In genomic region chr2:163317281-163317680, GRCm38 (mm10) we compare ENCODE assay signal across 19 mouse cellular contexts.
DNase-seq lines count a peak whose midpoint lies in the region; ATAC-seq and TF ChIP-seq lines count a peak whose summit lies in the region.
"Had no signal": no experiment of that assay in that cellular context is flagged by ENCODE, and none has a peak within 500 bp of the region (broad histone marks: within the 10 kb centered on the region; RNA-seq: fewer than 3 reads in every experiment).

No protein-coding gene starts in this region.

- in situ Hi-C loops in ES-E14 (cut with MboI; ENCODE audit: low sequenced_read_pairs in 2 of 2, unreplicated experiment in 2 of 2), result no loop called here

- no peaks in the 10 kb centered on the region for H3K27me3 ChIP-seq in ES-Bruce4 (ENCODE audit: control insufficient read depth, insufficient read depth, low read length, poor library complexity, severe bottlenecking)
- no peaks in the 10 kb centered on the region for H3K27me3 ChIP-seq in heart, adult 2 months (ENCODE audit: control insufficient read depth, insufficient read depth, low read length)
- H3K27me3 ChIP-seq: embryonic facial prominence, embryonic 12.5 days; forebrain, embryonic 13.5 days; forebrain, embryonic 15.5 days had no signal

- ATAC-seq in activated CD4-positive, CD25-positive, alpha-beta regulatory T cell, adult 4 months, result no peak
- ATAC-seq: forebrain, embryonic 13.5 days; forebrain, embryonic 15.5 days; forebrain, postnatal 0 days had no signal

- H3K9ac ChIP-seq in ES-Bruce4 (ENCODE audit: low read depth, poor library complexity, severe bottlenecking) (no peak overlapping the region), ES-E14 (ENCODE audit: insufficient read depth, low read depth, low read length, poor library complexity, severe bottlenecking) (no peak overlapping the region)
- H3K9ac ChIP-seq in heart, adult 2 months (ENCODE audit: low read depth, low read length), result no peak overlapping the region
- H3K9ac ChIP-seq: embryonic facial prominence, embryonic 12.5 days; forebrain, embryonic 13.5 days; forebrain, embryonic 15.5 days; forebrain, postnatal 0 days had no signal

- H3K79me2 ChIP-seq in heart, adult 2 months (replicated peaks; ENCODE audit: control insufficient read depth, insufficient read depth, low read length), result no peaks in the 10 kb centered on the region

- H3K27ac ChIP-seq in ES-Bruce4 (ENCODE audit: insufficient read depth, low read length) (no peak overlapping the region), ES-E14 (ENCODE audit: insufficient read depth, low read depth, low read length, poor library complexity, severe bottlenecking) (no peak overlapping the region)
- H3K27ac ChIP-seq in heart, adult 2 months, result no peak overlapping the region
- H3K27ac ChIP-seq: embryonic facial prominence, embryonic 10.5 days; embryonic facial prominence, embryonic 12.5 days; forebrain, embryonic 13.5 days; forebrain, embryonic 15.5 days had no signal

- TF ChIP-seq CTCF in ES-Bruce4 (IDR thresholded peaks at IDR 0.05; ENCODE audit: low read depth, low read length), result no peak
- no peak for TF ChIP-seq CTCF in heart, adult 2 months (IDR thresholded peaks at IDR 0.05)

- H3K4me1 ChIP-seq in ES-Bruce4 (ENCODE audit: control insufficient read depth, insufficient read depth, low read length) (no peaks in the 10 kb centered on the region), ES-E14 (ENCODE audit: control insufficient read depth in 2 of 2, insufficient read depth in 2 of 2, low read length in 2 of 2, poor library complexity in 1 of 2) (peaks cover 0 to 13% of the 10 kb centered on the region in 2 experiments; a peak in 2 of 4 replicates)
- H3K4me1 ChIP-seq in heart, adult 2 months (ENCODE audit: control insufficient read depth, insufficient read depth, low read length), result no peaks in the 10 kb centered on the region
- H3K4me1 ChIP-seq: embryonic facial prominence, embryonic 10.5 days; embryonic facial prominence, embryonic 12.5 days; forebrain, embryonic 13.5 days; forebrain, embryonic 15.5 days had no signal

- peak; percentile 41; the same call in 1 of the 2 replicates for TF ChIP-seq EP300 in ES-Bruce4 (IDR thresholded peaks at IDR 0.05; ENCODE audit: insufficient read depth, low read depth, low read length)
- no peak for TF ChIP-seq EP300 in heart, adult 2 months (IDR thresholded peaks at IDR 0.05; ENCODE audit: insufficient read depth, low read depth, low read length)

- H3K4me3 ChIP-seq in ES-Bruce4 (ENCODE audit: low read depth, low read length), result no peak overlapping the region
- H3K4me3 ChIP-seq in ES-E14 (ENCODE audit: insufficient read depth in 1 of 2, low read depth in 1 of 2, low read length in 2 of 2, poor library complexity in 1 of 2, severe bottlenecking in 1 of 2), result no peak overlapping the region
- H3K4me3 ChIP-seq in heart, adult 2 months, result no peak overlapping the region
- H3K4me3 ChIP-seq: embryonic facial prominence, embryonic 10.5 days; embryonic facial prominence, embryonic 12.5 days; forebrain, embryonic 13.5 days; forebrain, embryonic 15.5 days had no signal

- peak; percentile 69 for DNase-seq in ES-E14 (ENCODE audit: low read depth, low spot score)
- peak; percentile 95 for DNase-seq in ZHBTc4 (ENCODE audit: low read depth, low spot score)
- DNase-seq in lung, postnatal 10 days, result no peak
- DNase-seq in heart, adult 2 months, result no peak
- DNase-seq: adrenal gland, adult 8-10 months; adrenal gland, postnatal 14 days; adrenal gland, postnatal 36 days; cerebellum, adult 11-12 months; cerebellum, adult 2 months; cerebellum, adult 9-10 months; cerebellum, postnatal 10 days; cerebellum, postnatal 25 days; forebrain, postnatal 0 days had no signal

- H3K36me3 ChIP-seq in ES-Bruce4 (ENCODE audit: control insufficient read depth, insufficient read depth, low read length, poor library complexity, severe bottlenecking) (no peaks in the 10 kb centered on the region), ES-E14 (ENCODE audit: control insufficient read depth, insufficient read depth, low read length, poor library complexity, severe bottlenecking) (no peaks in the 10 kb centered on the region)
- H3K36me3 ChIP-seq in heart, adult 2 months (ENCODE audit: control insufficient read depth, insufficient read depth, low read length), result no peaks in the 10 kb centered on the region
- H3K36me3 ChIP-seq: embryonic facial prominence, embryonic 12.5 days; forebrain, embryonic 15.5 days had no signal

- TF ChIP-seq POLR2A in ES-Bruce4 (IDR thresholded peaks at IDR 0.05; ENCODE audit: insufficient read depth, low read length), result no peak
- TF ChIP-seq POLR2A in heart, adult 2 months (IDR thresholded peaks at IDR 0.05; ENCODE audit: insufficient read depth, low read depth, low read length), result no peak

- 69% methylated on average over 4 of the region's 4 CpGs for WGBS in heart, adult 2 months

- H3K9me3 ChIP-seq in ES-Bruce4 (replicated peaks; ENCODE audit: control insufficient read depth, insufficient read depth, low read length, poor library complexity, severe bottlenecking) (no peaks in the 10 kb centered on the region), ES-E14 (ENCODE audit: control insufficient read depth, insufficient read depth, low read depth, low read length) (no peaks in the 10 kb centered on the region)
- H3K9me3 ChIP-seq: embryonic facial prominence, embryonic 10.5 days; embryonic facial prominence, embryonic 12.5 days; forebrain, embryonic 13.5 days; forebrain, embryonic 15.5 days had no signal

- intact Hi-C loops in heart, adult 2 months (cut with DNase I), result no loop called here

TF ChIP-seq in ES-E14, 5 proteins besides CTCF, POLR2A, EP300 and RAD21:
- TF ChIP-seq MAFK (IDR thresholded peaks at IDR 0.05; ENCODE audit: insufficient read depth, low read depth, low read length) (no peak), CHD2 (IDR thresholded peaks at IDR 0.05; ENCODE audit: low read depth, low read length) (no peak), ZC3H11A (IDR thresholded peaks at IDR 0.05; ENCODE audit: borderline replicate concordance, low read depth, low read length) (no peak), HCFC1 (IDR thresholded peaks at IDR 0.05; ENCODE audit: borderline replicate concordance, insufficient read depth, low read length) (no peak), ZNF384 (IDR thresholded peaks at IDR 0.05; ENCODE audit: low read depth, low read length) (no peak)

Comparison
In these comparisons a context has a peak if more than half of its experiments do, and no peak if none do; other contexts are left out.
1. DNase-seq: peak in ES-E14 (single experiment) and ZHBTc4 (single experiment); none in lung, postnatal 10 days (single experiment) and heart, adult 2 months (0 of 2).